Mouse (Mus musculus): ENCODE data around the gene Gm21973.

GRCm38 (mm10) chr15:10399795-10400194 lies 74.6 kb downstream of the Gm21973 start:
- TF ChIP-seq CTCF (IDR thresholded peaks at IDR 0.05; ENCODE audit: extremely low read depth, insufficient read length, insufficient replicate concordance, low read depth, low read length) (no peak), POLR2A (IDR thresholded peaks at IDR 0.05; ENCODE audit: low read depth, low read length) (no peak)

Data from small intestine, adult 2 months (tissue).